Mouse (Mus musculus) ES-Bruce4 (cell line): ENCODE measurements around the gene Ccdc137.

ENCODE experiments used
- CTCF ChIP-seq: IDR thresholded peaks from one replicate; pipeline ENCODE4 v1.8.1; 2011; ENCODE audit warnings: low read depth, low read length
- EP300 ChIP-seq: IDR thresholded peaks from 2 replicates; pipeline ENCODE4 v1.6.1; 2011; ENCODE audit warnings: low read depth, low read length; ENCODE audit not compliant: insufficient read depth
- POLR2A ChIP-seq: IDR thresholded peaks from one replicate; pipeline ENCODE4 v1.8.1; 2011; ENCODE audit warnings: low read length; ENCODE audit not compliant: insufficient read depth

DNA sequence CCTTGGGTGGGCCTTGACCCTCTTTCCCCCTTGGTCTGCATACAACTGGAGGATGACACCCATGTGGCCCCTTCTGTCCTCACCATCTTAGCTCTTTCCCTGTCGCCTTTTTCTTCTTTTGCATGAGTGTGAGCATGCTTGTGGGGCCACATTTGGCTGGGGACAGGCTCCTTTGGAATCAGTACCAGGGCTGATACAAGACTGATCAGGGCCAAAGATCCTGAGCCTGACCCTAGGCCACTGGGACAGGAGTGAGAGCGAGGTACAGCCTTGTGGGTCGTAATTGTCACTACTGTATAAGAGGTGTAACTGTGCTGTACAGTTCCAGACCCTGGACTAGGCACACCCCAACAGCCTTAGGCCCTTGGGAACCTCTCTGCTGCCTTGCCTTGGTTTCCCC is 36.0 kb downstream of the Ccdc137 start:
- TF ChIP-seq CTCF (no peak), EP300 (no peak), POLR2A (no peak)
